Mouse (Mus musculus) cerebellum, postnatal 10 days (tissue): ENCODE data around the gene Rgs18.

ENCODE experiments used
- DNase-seq, 2 experiments: peaks; one replicate each; pipeline ENCODE4 v3.0.0; 2021; ENCODE audit warnings: mixed read lengths in 2 of 2

Gene Rgs18

DNA sequence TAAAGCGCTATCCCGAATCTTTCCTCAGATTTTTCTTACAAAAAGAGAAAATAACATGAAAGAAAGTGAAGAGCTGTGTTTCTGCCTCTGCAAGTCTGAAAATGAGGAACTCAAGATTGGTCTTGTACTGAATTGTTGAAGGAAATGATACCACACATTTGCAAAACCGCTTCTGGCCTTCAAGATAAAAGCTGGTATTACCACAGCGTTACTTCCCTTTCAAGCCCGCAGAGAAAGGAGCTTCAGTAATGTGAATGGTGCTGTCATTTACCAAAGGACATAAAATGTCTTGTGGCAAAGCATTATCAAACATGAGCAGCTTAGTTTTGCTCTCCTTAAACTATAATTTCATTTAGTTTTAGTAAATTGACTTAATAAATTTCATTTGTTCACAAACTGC, at the start of gene Rgs18:
Gene Rgs18, minus strand, starts transcription at position 105 of the 400 bp plus-strand sequence.
- DNase-seq, result no peak

DNA sequence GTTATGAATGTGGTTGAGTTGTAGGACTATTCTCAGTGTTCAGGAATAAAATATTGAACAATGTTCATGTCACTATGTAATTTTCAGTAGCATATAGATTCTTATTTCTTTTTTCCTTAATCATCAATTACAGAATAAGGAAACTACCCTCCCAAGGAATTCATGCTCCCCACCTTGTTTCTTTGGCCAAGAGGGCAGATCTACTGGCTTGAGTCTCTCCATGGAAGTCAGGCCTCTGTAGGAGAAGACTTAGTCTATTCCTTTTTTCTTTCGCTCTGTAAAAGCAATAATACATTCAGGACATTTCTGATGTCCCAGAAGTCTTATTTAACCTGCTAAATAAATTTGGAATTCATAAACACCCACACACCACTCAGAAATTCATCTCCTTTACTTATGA, 841 bp downstream of the Rgs18 start:
- no peak for DNase-seq

DNA sequence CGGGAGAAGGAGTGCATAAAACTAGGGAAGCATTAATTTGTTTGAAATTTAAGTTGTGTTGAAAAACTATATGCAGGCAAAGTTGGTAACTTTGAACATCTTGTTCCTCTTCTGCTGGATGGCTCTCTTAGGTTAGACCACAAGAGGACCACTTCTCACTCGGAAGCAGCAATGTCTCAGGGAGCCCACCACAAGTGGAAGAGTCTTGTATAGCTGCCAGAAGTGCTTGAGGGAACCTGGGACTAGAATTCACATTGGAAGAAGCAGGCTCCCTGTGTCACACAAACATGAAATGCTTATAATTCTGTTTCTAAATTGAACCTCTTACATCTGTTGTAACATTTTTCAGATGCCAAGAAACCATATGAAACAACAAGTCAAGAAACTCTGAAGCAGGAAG, 9.0 kb downstream of the Rgs18 start:
- no peak for DNase-seq

DNA sequence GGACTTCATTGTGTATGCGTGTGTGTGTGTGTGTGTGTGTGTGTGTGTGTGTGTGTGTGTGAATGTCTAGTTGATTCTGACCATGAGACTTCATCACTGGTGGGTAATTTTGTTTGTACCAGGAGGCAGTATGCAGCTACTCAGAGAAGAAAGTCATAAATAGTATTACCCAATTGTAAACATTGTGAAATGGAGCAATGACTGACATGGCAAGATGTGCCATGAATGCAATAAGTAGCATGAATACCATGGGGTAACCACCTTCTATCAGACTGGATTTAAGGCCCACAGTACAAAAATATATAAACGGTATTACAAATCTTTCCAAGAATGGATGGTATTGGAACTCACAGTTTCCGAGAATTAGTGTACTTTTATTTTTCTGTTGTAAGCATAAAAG, 14.4 kb downstream of the Rgs18 start:
- DNase-seq, result no peak

DNA sequence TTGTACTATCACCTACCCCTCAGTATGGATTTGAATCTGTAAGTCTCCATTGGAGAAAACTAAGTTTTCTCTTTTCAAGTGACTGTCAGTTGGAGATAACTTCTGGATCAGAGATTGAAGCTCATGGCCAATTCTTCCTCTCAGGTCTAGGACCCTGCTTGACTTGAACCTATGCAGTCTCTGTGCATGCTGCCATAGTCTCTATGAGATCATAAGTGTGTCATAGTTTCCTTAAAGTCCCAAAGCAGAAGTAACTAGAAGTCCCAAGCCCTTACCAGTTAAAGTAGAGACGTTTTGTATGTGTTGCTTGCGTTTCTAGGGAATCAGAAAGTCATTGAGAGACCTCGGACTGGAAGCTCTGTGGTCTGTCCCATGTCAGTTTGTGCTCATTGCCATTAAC, 24.5 kb downstream of the Rgs18 start:
- DNase-seq, result no peak

DNA sequence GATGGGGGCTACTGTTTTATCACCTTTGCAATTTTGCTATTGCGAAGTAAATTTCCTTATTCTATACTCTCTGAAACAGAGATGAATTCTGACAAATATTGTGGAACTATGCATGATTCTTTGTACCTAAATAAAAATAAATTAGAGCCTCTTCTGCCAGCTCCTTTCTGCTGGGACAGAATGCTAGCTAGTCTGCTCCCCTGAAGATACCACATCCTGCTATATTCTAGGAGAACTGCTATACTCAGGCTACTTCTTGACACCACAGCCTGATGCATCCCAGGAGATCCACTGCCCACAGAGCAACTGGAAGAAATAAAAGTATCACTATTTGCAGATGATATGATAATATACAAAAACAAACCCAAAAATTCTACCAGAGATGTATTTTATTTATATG, 29.1 kb downstream of the Rgs18 start:
- DNase-seq, result no peak

DNA sequence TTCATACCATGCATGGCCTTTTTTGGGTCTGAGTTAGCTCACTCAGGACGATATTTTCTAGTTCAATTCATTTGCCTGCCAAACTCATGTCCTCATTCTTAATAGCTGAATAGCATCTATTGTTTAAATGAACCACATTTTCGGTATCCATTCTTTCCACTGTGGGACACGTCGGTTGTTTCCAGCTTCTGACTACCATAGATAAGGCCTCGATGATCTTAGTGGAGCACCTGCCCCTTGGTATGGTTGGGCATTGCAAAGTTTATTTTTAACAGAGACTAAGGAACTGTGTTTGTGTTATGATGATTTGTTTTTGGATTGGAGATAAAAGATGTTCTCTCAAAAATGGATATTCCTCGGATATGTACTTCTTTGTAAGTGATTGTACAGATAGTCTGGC, 37.5 kb downstream of the Rgs18 start:
- no peak for DNase-seq

DNA sequence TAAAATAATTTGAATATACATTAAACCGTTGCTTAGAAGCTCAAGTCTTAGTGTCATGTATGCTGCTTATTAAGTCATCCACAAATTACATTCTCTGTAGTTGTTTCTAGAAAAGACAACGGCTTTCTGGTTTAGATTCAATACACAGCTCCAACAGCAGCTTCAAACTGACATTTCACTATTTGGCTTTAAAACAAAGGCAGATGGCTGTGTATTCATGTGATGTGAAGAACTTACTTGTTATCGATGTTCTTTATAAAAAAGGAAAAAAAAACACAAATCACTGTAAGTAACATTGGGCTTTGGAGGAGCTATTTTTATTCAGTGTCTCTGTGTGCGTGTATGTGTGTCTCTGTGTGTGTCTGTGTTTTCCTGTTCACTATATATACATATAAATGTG, 54.5 kb downstream of the Rgs18 start:
- DNase-seq, result no peak

DNA sequence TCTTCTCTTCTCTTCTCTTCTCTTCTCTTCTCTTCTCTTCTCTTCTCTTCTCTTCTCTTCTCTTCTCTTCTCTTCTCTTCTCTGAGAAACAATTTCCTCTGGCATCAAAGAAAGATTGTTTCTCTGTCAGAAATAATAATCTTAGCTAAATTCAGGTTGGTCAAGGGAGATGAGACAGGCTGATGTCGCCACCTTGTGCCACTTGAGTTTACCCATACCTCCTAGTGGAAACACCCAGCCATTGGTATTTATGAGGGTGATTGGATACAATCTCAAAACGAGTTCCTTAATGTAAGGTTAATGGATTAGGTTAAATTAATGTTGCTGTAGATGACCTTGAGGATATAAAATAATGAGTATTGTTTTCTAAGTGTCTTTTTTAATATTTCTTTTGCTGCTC, 70.9 kb downstream of the Rgs18 start:
- peak; percentile 6 to 9 for DNase-seq
